Mouse (Mus musculus) liver, embryonic 13.5 days (tissue): Measurements from ENCODE around the gene Spag16. TPM values are rescaled to one million over a fixed set of nuclear protein-coding genes. Genes with fewer than 3 reads are reported as not detected.

Experiments used
- ATAC-seq: fragments of 200-750 bp; cut with Nextera tagmentation; 2 replicates; pipeline ENCODE4 v1.8.0; 2017; ENCODE audit warnings: low read depth, mild to moderate bottlenecking, moderate number of reproducible peaks, moderate library complexity
- DNase-seq: peaks from one replicate; pipeline ENCODE4 v3.0.0; 2022
- H3K27ac ChIP-seq: fragments of 300-500 bp; sonication (generic); 2 replicates; pipeline ENCODE4 v1.5.1; 2015; ENCODE audit warnings: moderate library complexity, mild to moderate bottlenecking, inconsistent platforms
- H3K27me3 ChIP-seq: fragments of 300-500 bp; sonication (generic); 2 replicates; pipeline ENCODE4 v1.6.1; 2015; ENCODE audit warnings: mild to moderate bottlenecking, inconsistent platforms
- H3K36me3 ChIP-seq: fragments of 300-500 bp; sonication (generic); 2 replicates; pipeline ENCODE4 v1.6.1; 2015; ENCODE audit warnings: mild to moderate bottlenecking, inconsistent platforms
- H3K4me1 ChIP-seq: fragments of 300-500 bp; sonication (generic); replicated peaks from 2 replicates; pipeline ENCODE4 v1.6.1; 2015; ENCODE audit warnings: inconsistent platforms
- H3K4me2 ChIP-seq: fragments of 300-500 bp; sonication (generic); 2 replicates; pipeline ENCODE4 v1.6.1; 2015; ENCODE audit warnings: inconsistent platforms, mild to moderate bottlenecking, moderate library complexity
- H3K4me3 ChIP-seq: fragments of 300-500 bp; sonication (generic); replicated peaks from 2 replicates; pipeline ENCODE4 v1.5.1; 2015; ENCODE audit warnings: mild to moderate bottlenecking, inconsistent platforms
- H3K9ac ChIP-seq: fragments of 300-500 bp; sonication (generic); 2 replicates; pipeline ENCODE4 v1.6.1; 2015; ENCODE audit warnings: mild to moderate bottlenecking, inconsistent platforms
- H3K9me3 ChIP-seq: fragments of 300-500 bp; sonication (generic); replicated peaks from 2 replicates; pipeline ENCODE4 v1.6.1; 2016; ENCODE audit warnings: inconsistent platforms
- WGBS: fragments of 180-500 bp; shearing (Covaris S2); methylation state at CpG from one replicate; pipeline ENCODE4 v1.1.7; 2015; ENCODE audit not compliant: insufficient replicate concordance; 5-methylcytosine and 5-hydroxymethylcytosine counted together
- polyA plus RNA-seq: library from polyadenylated mRNA; unstranded; fragments of >200 nt; fragmentation: Nextera tagmentation; extraction: Ambion mirVana; gene quantifications from 2 replicates; pipeline ENCODE4 v1.2.1, GENCODE M21; 2015

The Spag16 gene
- polyA plus RNA-seq, 1 experiment from 2014 or later, result not detected

DNA sequence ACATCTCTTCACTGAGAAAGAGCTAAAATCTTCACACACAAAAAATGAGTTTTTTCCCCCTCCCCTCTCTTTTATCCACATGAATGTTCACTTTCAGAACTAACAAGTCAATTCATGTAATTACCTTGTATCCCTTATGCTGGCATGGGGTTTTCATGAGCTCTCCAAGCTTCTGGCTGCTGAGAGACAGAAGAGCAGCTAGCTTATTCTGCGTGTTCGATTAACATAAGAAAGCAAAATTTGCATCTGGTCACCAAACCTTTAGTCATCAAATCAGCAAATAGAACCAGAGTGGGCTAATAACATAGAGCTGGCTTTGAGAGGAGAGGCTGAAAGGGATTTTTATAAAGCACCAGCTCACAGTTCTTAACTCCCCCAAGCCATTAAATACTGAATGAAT, 700.4 kb downstream of the Spag16 start:
- Histone ChIP-seq H3K9ac (no peak overlapping the region), H3K27ac (no peak overlapping the region), H3K4me1 (no peaks in the 10 kb centered on the region), H3K27me3 (no peaks in the 10 kb centered on the region), H3K36me3 (no peaks in the 10 kb centered on the region), H3K4me2 (no peak overlapping the region), H3K4me3 (no peak overlapping the region), H3K9me3 (no peaks in the 10 kb centered on the region; the same call in 1 of the 2 replicates)
- 48% methylated on average over 2 of the region's 2 CpGs for WGBS
- no peak for DNase-seq
- ATAC-seq, result no peak

- H3K9me3 ChIP-seq, result no peaks in the 10 kb centered on the region
- H3K4me3 ChIP-seq, result no peak overlapping the region
- no peak overlapping the region for H3K9ac ChIP-seq
- H3K27ac ChIP-seq, result no peak overlapping the region
- H3K4me2 ChIP-seq, result no peak overlapping the region
- WGBS, result 62% methylated on average over 2 of the region's 2 CpGs
- no peak for DNase-seq
- no peak for ATAC-seq
- H3K4me1 ChIP-seq, result no peaks in the 10 kb centered on the region
- no peaks in the 10 kb centered on the region for H3K36me3 ChIP-seq
- H3K27me3 ChIP-seq, result no peaks in the 10 kb centered on the region
These were observed 703.0 kb downstream of the Spag16 start for GRCm38 (mm10) chr1:70529771-70530170.

DNA sequence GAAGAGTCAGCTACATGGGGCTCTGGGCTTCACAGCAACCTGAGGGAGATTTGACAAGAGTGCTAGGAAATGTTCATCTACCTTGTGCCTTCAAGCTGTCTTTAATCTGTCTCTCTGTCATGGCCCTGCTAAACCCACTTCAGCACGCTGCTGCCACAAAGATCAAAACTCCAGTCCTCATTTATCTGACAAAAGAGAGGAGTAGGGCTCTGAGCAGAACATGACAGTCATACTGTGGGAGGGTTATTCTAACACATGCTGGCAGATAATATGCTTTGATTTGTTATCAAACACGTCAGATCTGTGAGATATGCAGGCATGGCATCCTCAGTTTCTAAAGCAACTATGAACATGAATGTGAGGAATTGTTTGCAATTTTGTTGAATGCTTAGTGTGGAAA, 725.1 kb downstream of the Spag16 start:
- Histone ChIP-seq H3K4me3 (no peak overlapping the region), H3K27ac (no peak overlapping the region), H3K4me2 (no peak overlapping the region), H3K4me1 (no peaks in the 10 kb centered on the region), H3K9ac (no peak overlapping the region), H3K36me3 (no peaks in the 10 kb centered on the region), H3K9me3 (no peaks in the 10 kb centered on the region), H3K27me3 (no peaks in the 10 kb centered on the region)
- no peak for DNase-seq
- ATAC-seq, result no peak
- 46% methylated on average over 2 of the region's 2 CpGs for WGBS

DNA sequence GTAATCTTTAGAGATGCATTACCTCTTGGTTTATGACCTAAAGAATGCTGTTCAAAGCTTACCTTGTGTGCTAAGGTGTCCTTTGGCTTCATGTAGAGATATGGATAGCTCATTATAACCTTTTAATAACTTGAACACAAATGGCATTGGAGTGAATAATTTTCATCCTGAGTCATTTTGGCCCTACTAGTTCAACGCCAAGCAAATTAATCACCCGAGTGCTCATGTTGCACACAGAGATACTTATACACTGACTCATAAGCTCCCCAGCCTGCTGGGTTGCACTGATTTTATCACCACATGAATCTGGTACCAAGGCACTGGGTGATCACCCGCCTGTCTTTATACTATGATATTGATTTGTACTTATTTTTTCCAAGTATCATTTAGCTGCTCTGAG, 795.0 kb downstream of the Spag16 start:
- H3K4me2 ChIP-seq, result no peak overlapping the region
- no peaks in the 10 kb centered on the region for H3K36me3 ChIP-seq
- no peaks in the 10 kb centered on the region for H3K9me3 ChIP-seq
- H3K4me3 ChIP-seq, result no peak overlapping the region
- no peak overlapping the region for H3K27ac ChIP-seq
- no peaks in the 10 kb centered on the region for H3K27me3 ChIP-seq
- H3K4me1 ChIP-seq, result no peaks in the 10 kb centered on the region
- ATAC-seq (no peak), DNase-seq (no peak)
- no peak overlapping the region for H3K9ac ChIP-seq
- 72% methylated on average over 3 of the region's 3 CpGs for WGBS

DNA sequence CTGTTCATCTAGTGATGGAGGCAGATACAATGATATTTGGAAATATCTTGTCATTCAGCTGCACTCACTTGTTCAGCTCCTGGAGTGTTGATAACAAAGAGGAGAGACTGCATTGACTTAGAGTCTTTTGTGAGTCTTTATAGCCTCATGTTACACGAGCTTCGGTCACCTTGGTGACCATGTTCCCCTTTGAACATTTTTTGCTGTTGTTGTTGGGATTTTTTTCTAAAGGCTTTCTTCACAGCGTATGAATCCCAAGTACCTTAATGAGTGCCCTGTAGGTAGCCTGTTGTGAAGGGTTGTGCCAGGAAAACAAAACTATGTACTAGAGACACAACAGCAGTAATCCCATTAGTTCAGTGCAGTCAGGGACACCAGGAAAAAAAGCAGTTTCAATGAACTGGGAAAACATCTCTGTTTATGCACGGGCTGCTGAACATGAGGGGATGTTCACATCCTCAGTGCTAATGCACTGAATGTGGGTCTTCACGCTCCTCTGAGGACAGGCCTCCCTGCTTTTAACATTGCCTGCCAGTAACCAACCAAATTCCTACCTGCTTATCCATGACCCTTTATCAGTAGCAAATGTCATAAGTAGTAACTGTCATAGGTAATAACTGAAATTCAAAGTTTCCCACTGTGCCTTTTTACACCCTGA, 798.2 kb downstream of the Spag16 start:
- DNase-seq (no peak), ATAC-seq (no peak)
- Histone ChIP-seq H3K27ac (no peak overlapping the region), H3K9ac (no peak overlapping the region), H3K9me3 (no peaks in the 10 kb centered on the region), H3K36me3 (no peaks in the 10 kb centered on the region), H3K27me3 (no peaks in the 10 kb centered on the region), H3K4me3 (no peak overlapping the region), H3K4me1 (no peaks in the 10 kb centered on the region), H3K4me2 (no peak overlapping the region)
- WGBS, result 57% methylated on average over 5 of the region's 5 CpGs

- H3K9me3 ChIP-seq, result no peaks in the 10 kb centered on the region
- DNase-seq, result no peak
- H3K4me2 ChIP-seq, result no peak overlapping the region
- H3K27ac ChIP-seq, result no peak overlapping the region
- no peaks in the 10 kb centered on the region for H3K4me1 ChIP-seq
- WGBS, result 66% methylated on average over 4 of the region's 4 CpGs
- H3K4me3 ChIP-seq, result no peak overlapping the region
- ATAC-seq, result no peak
- H3K27me3 ChIP-seq, result no peaks in the 10 kb centered on the region
- H3K9ac ChIP-seq, result no peak overlapping the region
- no peaks in the 10 kb centered on the region for H3K36me3 ChIP-seq
These were observed 825.9 kb downstream of the Spag16 start for GRCm38 (mm10) chr1:70652719-70653118.

- ATAC-seq (no peak), DNase-seq (no peak)
- no peak overlapping the region for H3K9ac ChIP-seq
- no peaks in the 10 kb centered on the region for H3K27me3 ChIP-seq
- H3K36me3 ChIP-seq, result no peaks in the 10 kb centered on the region
- H3K9me3 ChIP-seq, result no peaks in the 10 kb centered on the region
- H3K27ac ChIP-seq, result no peak overlapping the region
- 66% methylated on average over 2 of the region's 2 CpGs for WGBS
- no peak overlapping the region for H3K4me2 ChIP-seq
- no peak overlapping the region for H3K4me3 ChIP-seq
- H3K4me1 ChIP-seq, result no peaks in the 10 kb centered on the region
These were observed 865.8 kb downstream of the Spag16 start for GRCm38 (mm10) chr1:70692529-70692928.

DNA sequence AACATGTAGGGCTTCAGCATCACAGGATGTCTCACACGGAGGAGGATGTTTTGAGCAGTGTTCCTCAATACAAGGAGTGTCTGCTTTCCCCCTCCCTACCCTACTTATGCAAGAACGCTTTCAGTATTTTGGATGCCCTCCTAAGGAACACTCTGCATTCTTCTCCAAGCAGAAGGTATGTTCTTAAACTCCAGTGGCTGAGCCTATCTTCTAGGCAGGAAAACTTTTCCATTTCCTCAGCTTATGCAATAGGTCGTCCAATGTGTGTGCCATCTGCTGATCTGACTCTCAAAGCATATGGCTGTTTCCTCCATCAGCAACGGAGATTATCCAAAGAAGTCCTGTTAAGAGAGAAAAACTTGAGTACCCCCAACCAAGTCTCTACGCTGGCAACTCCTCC, 873.5 kb downstream of the Spag16 start:
- H3K27ac ChIP-seq, result no peak overlapping the region
- no peaks in the 10 kb centered on the region for H3K27me3 ChIP-seq
- no peak overlapping the region for H3K4me3 ChIP-seq
- ATAC-seq (no peak), DNase-seq (no peak)
- H3K4me1 ChIP-seq, result no peaks in the 10 kb centered on the region
- WGBS, result 55% methylated on average over 5 of the region's 5 CpGs
- H3K4me2 ChIP-seq, result no peak overlapping the region
- H3K9me3 ChIP-seq, result no peaks in the 10 kb centered on the region
- H3K9ac ChIP-seq, result no peak overlapping the region
- no peaks in the 10 kb centered on the region for H3K36me3 ChIP-seq

DNA sequence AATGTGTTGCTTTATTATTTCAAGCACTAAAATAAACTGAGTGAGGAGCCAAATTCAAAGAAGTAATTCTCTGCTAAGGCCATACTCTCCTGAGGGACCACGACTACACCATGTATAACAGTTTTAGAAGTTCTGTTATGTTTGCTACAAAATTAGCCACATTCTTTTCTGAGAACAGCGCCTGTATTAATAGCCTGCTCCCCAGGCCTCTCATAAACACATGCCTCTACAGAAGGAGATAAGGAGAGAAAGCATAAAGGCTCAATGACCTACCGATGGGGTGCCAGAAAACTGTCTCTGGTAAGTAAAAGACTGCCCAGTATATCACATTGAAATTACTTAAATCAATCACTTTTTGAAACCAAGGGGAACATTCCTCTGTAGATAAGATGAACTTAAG, 877.2 kb downstream of the Spag16 start:
- Histone ChIP-seq H3K27me3 (no peaks in the 10 kb centered on the region), H3K4me2 (no peak overlapping the region), H3K4me3 (no peak overlapping the region), H3K9me3 (no peaks in the 10 kb centered on the region), H3K36me3 (no peaks in the 10 kb centered on the region), H3K9ac (no peak overlapping the region), H3K4me1 (no peaks in the 10 kb centered on the region), H3K27ac (no peak overlapping the region)
- DNase-seq, result no peak
- WGBS, result 52% methylated on average over 3 of the region's 3 CpGs
- ATAC-seq, result no peak

GRCm38 (mm10) chr1:70705821-70706220, 879.1 kb downstream of the Spag16 start:
- DNase-seq, result no peak
- Histone ChIP-seq H3K4me3 (no peak overlapping the region), H3K4me1 (no peaks in the 10 kb centered on the region), H3K36me3 (no peaks in the 10 kb centered on the region), H3K9me3 (no peaks in the 10 kb centered on the region), H3K4me2 (no peak overlapping the region), H3K9ac (no peak overlapping the region), H3K27ac (no peak overlapping the region), H3K27me3 (no peaks in the 10 kb centered on the region)
- no peak for ATAC-seq
- 61% methylated on average over 3 of the region's 3 CpGs for WGBS

GRCm38 (mm10) chr1:70725045-70725444, 898.3 kb downstream of the Spag16 start:
- WGBS, result 52% methylated on average over 5 of the region's 5 CpGs
- no peaks in the 10 kb centered on the region for H3K4me1 ChIP-seq
- no peak for DNase-seq
- no peaks in the 10 kb centered on the region for H3K9me3 ChIP-seq
- ATAC-seq, result no peak
- H3K9ac ChIP-seq, result no peak overlapping the region
- H3K36me3 ChIP-seq, result no peaks in the 10 kb centered on the region
- H3K27ac ChIP-seq, result no peak overlapping the region
- H3K4me3 ChIP-seq, result no peak overlapping the region
- no peaks in the 10 kb centered on the region for H3K27me3 ChIP-seq
- no peak overlapping the region for H3K4me2 ChIP-seq

DNA sequence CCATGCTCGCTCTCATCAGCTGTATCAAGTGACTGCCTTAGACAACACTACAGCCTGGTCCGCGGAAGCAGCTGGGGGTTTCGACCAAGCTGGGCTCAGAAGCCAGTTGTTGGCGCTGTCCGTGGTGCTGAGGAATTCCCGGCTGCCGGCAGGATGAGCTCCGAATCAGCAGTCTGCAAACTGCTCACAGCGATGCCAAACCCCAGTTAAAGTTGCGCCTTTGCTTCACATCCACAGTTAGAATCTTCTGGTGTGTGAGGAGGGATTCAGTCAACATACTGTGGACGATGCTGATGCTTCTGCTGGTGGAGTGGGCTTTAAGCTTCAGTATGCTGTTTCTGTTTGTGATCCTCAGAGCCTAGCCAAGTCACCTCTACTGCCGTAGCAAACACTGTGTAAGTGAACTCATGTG, 898.9 kb downstream of the Spag16 start, which contains the start of gene Vwc2l:
TSS of gene Vwc2l (plus strand) at position 61 of the 412 bp plus-strand sequence.
- ATAC-seq, result no peak
- peak; percentile 9 for DNase-seq
- no peak within 1 kb of the TSS for H3K9ac ChIP-seq
- H3K4me3 ChIP-seq, result no peak within 1 kb of the TSS
- H3K27me3 ChIP-seq, result no peaks in the 10 kb centered on the region
- H3K36me3 ChIP-seq, result no peaks in the 10 kb centered on the region
- H3K4me1 ChIP-seq, result no peaks in the 10 kb centered on the region
- H3K27ac ChIP-seq, result no peak within 1 kb of the TSS
- WGBS, result 10% methylated on average over 13 of the region's 13 CpGs
- no peak within 1 kb of the TSS for H3K4me2 ChIP-seq
- H3K9me3 ChIP-seq, result no peaks in the 10 kb centered on the region
